ENCODE assay signal across 26 mouse cellular contexts in genomic region chr9:75209246-75209645, GRCm38 (mm10).
"Had no signal": no experiment of that assay in that cellular context is flagged by ENCODE, and none has a peak within 500 bp of the region (broad histone marks: within the 10 kb centered on the region; RNA-seq: fewer than 3 reads in every experiment).

No protein-coding gene starts in this region.

- DNase-seq: gastrocnemius, postnatal 14 days; gastrocnemius, postnatal 36 days; heart, adult 11 months; heart, adult 2 months; heart, postnatal 14 days; heart, postnatal 36 days; kidney, adult 11 months; kidney, adult 2 months; kidney, adult 9 months; kidney, postnatal 14 days; kidney, postnatal 36 days; layer of hippocampus, adult 9-11 months; layer of hippocampus, postnatal 36 days; left cerebral cortex, postnatal 4 days had no signal

- H3K4me3 ChIP-seq: heart, adult 2 months; heart, embryonic 13.5 days; heart, embryonic 15.5 days; hindbrain, embryonic 13.5 days; hindbrain, embryonic 15.5 days; kidney, embryonic 15.5 days; limb, embryonic 13.5 days; limb, embryonic 15.5 days; liver, embryonic 12.5 days had no signal

- ATAC-seq: hindbrain, postnatal 0 days; intestine, embryonic 16.5 days; liver, embryonic 12.5 days had no signal

- H3K27ac ChIP-seq: heart, adult 2 months; heart, embryonic 13.5 days; heart, embryonic 15.5 days; hindbrain, embryonic 13.5 days; hindbrain, embryonic 15.5 days; hindbrain, postnatal 0 days; kidney, embryonic 15.5 days; kidney, postnatal 0 days; limb, embryonic 13.5 days; limb, embryonic 15.5 days; liver, embryonic 12.5 days; liver, embryonic 14.5 days had no signal
